Mouse (Mus musculus): ENCODE data around the gene Dck.

The Dck gene

GRCm38 (mm10) chr5:88791256-88792245, 26.8 kb downstream of the Dck start:
- DNase-seq, result peak; percentile 59

- no peak for DNase-seq
These were observed 28.9 kb downstream of the Dck start for GRCm38 (mm10) chr5:88793676-88794075.

DNA sequence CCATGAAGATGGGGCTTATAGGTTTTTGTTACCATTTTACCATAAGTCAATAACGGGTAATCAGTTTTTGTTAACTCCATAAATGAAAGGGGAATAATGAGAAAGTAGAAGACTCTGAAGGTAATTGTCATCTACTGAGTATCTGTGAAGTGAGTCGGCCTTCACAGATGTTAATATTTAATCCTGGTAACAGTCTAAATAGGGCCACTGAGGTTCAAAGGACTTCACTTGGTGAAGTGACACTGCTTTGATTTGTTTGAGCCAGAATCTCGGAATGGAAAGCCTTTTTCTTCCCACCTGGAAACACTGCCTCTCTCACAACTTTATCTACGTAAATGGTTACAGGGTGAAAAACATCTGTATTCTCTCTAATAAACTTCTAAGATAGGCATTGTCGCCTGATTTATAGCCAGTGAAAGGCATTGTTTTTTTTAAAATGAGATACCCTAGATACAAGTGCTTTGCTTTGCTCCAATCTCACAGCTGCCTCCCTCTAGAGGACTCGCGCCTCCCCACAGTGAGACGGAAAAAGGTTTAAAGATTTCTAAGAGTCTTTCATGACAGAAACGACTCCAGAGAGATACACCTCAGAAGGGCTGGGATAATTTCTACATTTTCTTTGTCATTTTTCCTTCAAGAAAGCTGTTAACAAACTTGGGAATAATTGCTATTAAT, 31.3 kb downstream of the Dck start:
- DNase-seq, result no peak

DNA sequence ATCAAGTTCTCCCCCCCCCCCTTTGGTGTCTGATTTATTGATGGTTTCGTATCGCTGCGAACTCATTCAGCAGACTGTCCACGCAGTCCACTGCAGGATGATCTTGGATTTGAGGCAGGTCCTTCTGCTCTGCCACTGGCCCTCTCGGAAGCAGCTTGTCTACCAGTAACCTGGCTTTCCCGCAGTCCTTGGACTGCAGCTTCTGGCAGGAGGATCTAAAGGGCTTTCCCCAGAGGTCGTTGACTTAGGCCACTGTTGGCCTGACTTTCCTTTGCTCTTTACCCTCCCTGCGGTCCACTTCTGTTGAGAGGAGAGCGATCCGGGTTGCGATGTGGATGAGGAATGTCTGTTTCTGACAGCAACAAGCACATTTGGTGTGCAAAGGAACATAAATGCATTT, 31.8 kb downstream of the Dck start:
- DNase-seq, result no peak

DNA sequence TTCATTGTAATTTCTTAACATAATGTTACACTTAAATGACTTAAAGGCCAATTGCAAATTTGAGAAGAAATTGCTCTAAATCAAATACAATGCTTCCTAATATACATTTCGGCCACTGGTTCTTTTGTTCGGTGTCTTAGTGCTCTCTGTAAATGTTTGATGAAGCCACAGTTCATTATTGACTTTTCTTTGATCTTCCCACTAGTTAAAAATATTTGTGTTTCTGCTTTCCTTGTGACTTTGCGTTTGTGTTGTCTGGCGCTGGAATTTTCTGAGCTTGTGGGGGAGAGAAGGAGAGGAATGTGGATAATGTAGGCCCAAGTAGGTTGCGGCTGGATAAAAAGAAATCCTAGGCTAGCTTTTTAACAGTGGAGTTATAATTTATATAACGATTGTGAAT, 32.3 kb downstream of the Dck start:
- DNase-seq, result no peak

GRCm38 (mm10) chr5:88805616-88806015, 40.8 kb downstream of the Dck start:
- DNase-seq, result no peak

- no peak for DNase-seq
These were observed 41.5 kb downstream of the Dck start for GRCm38 (mm10) chr5:88806278-88806677.

DNA sequence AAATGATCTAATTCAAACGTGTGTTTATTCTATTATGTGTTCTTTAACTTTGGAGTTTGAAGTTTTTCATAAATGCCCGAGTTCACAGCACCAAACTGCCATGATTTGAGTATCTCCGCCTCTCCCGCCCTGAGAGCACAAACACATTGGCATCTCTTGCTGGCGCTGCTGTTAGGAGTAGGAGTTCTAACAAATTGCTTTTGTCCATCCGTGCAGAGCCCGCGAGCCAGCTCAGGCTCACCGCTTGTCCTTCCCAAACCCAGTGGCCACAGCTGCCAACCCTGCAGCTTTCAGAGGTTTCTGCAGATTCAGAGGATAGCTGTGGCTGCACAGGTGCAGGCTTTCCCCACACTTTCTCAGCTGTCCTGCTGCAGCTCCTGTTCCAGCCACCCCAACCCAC, 42.5 kb downstream of the Dck start:
- DNase-seq, result no peak

DNA sequence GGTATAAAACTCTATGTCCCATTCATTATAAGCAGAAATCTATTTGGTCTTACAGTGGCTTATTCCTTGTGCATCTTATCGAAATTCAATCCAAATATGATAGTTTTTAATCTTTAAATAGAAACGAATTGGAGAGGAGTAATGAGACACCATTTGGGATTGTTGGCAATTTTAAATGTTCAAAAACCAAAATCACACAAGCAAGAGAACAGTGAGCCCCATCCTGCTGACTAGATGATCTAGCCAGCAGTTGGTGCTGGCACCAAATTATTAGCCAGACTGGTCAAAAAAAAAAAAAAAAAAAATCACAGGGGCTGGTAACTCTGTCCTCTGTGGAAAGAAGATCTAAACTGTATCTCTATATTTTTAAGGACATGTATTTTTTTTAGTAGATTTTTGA, 48.4 kb downstream of the Dck start:
- no peak for DNase-seq

- DNase-seq, result no peak
These were observed 49.8 kb downstream of the Dck start for GRCm38 (mm10) chr5:88814552-88814951.

DNA sequence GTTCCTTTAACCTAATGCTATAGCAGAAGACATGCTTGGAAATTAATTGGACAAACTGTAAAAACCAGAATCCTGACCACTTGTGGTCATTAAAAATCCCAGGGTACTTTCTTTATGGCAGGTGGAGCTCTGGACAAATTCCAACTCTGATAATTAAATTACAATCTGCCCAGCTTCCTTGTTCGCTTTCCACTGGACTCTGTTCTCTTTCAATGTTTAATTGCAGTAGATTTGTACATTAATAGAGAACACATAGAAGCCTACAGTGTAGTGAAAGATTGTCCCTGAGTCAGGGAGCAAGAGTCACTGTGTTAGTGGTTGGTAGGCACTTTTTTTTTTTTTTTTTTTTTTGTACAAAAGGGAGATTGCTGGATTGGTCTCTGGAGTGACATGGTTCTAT, 56.7 kb downstream of the Dck start:
- DNase-seq, result no peak

DNA sequence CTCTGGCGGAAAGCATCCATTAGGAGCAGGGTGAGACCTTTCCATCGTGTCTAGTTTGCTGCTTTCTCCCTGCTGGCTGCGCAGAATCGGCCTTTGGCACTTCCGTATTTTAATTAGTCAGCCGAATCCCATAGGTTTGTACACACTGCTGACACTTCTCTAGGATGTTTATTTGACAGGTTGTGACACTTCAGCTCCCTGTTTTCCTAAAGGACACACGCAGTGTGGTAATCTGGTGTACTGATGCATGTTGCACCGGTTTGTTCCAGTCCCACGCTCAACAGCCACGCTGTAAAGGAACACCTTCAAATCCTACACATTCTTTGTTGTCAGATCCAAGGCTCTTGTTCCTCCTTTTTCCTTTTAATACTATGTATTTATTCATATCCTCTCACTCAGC, 60.0 kb downstream of the Dck start:
- no peak for DNase-seq

DNA sequence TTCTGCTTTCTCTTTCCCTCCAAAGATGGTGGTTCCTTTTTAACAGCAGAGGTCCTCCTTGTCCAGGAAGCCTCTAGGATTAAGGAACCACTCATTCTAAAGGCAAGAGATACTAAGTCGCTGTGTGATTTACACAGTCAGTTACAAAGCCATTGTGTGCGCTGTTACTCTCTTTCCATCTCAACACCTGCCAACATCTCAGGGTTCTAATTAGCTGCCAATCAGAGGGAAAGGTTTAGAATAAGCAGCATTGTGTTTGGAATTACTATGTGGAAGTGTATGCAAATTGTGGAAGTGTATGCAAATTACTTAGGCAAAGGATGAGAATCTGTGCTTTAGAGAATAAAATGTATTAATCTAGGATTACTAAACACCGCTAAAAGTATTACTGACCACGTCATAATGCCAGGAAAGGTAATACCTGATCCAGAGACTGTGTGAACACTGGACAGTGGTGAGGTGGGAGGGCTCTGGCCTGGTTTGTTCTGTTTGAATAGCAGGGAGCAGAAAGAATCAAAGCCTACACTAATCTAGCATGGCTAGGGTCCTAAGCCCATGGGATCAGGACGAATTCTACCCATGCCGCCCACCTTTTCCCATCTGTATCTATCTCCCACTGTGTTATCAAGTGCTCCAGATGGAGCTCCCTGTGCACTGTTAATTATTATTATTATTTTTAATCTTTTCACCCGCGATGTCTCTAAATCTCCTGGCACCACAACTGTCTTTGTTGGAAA, 65.2 kb downstream of the Dck start:
- no peak for DNase-seq

GRCm38 (mm10) chr5:88830880-88831279, 66.1 kb downstream of the Dck start:
- no peak for DNase-seq

- DNase-seq, result no peak
These were observed 67.1 kb downstream of the Dck start for GRCm38 (mm10) chr5:88831935-88832334.

All from lung, postnatal 10 days (tissue).